In genomic region chr6:134037960-134038359, GRCm38 (mm10) we compare ENCODE assay signal across 8 mouse cellular contexts. TPM values are rescaled to one million over a fixed set of nuclear protein-coding genes. Genes with fewer than 3 reads are reported as not detected.
DNase-seq lines count a peak whose midpoint lies in the region; ATAC-seq and TF ChIP-seq lines count a peak whose summit lies in the region.

No protein-coding gene starts in this region.

- no peak for ATAC-seq in heart, embryonic 15.5 days (replicated peaks; ENCODE audit: insufficient number of reproducible peaks, insufficient read depth, low FRiP score, low read depth)
- ATAC-seq in hindbrain, embryonic 13.5 days (ENCODE audit: low FRiP score), result no peak
- no peak for ATAC-seq in midbrain, embryonic 12.5 days (ENCODE audit: low FRiP score, low read depth)

- H3K9ac ChIP-seq in heart, embryonic 15.5 days, result no peak overlapping the region
- H3K9ac ChIP-seq in heart, adult 2 months (ENCODE audit: low read depth, low read length), result no peak overlapping the region
- 0 out of 2 replicates have a peak overlapping the region, but pooled peaks have one; percentile 43 for H3K9ac ChIP-seq in hindbrain, embryonic 13.5 days
- H3K9ac ChIP-seq in midbrain, embryonic 12.5 days (replicated peaks), result no peak overlapping the region

- H3K4me2 ChIP-seq in heart, embryonic 15.5 days, result peak overlapping the region; percentile 69
- peak overlapping the region; percentile 73 for H3K4me2 ChIP-seq in hindbrain, embryonic 13.5 days
- peak overlapping the region; percentile 58 for H3K4me2 ChIP-seq in midbrain, embryonic 12.5 days (replicated peaks)

- no peak for TF ChIP-seq CTCF in heart, adult 2 months (IDR thresholded peaks at IDR 0.05)
- TF ChIP-seq CTCF in cortical plate, adult 2 months (IDR thresholded peaks at IDR 0.05; ENCODE audit: extremely low read depth, insufficient read depth, low read length), result no peak

- H3K36me3 ChIP-seq in heart, embryonic 15.5 days, result no peaks in the 10 kb centered on the region
- peaks cover 11% of the 10 kb centered on the region; the same call in 1 of the 2 replicates for H3K36me3 ChIP-seq in heart, adult 2 months (ENCODE audit: control insufficient read depth, insufficient read depth, low read length)
- H3K36me3 ChIP-seq in hindbrain, embryonic 13.5 days, result no peaks in the 10 kb centered on the region
- H3K36me3 ChIP-seq in midbrain, embryonic 12.5 days, result no peaks in the 10 kb centered on the region

- no peaks in the 10 kb centered on the region for H3K9me3 ChIP-seq in heart, embryonic 15.5 days (replicated peaks)
- H3K9me3 ChIP-seq in hindbrain, embryonic 13.5 days, result no peaks in the 10 kb centered on the region
- no peaks in the 10 kb centered on the region for H3K9me3 ChIP-seq in midbrain, embryonic 12.5 days

- TF ChIP-seq EP300 in heart, adult 2 months (IDR thresholded peaks at IDR 0.05; ENCODE audit: insufficient read depth, low read depth, low read length), result no peak

- no peak for DNase-seq in heart, adult 2 months
- no peak for DNase-seq in T-cell, adult 2 months (ENCODE audit: low spot score)
- DNase-seq in adrenal gland, postnatal 10 days, result no peak
- DNase-seq in gastrocnemius, adult 8-10 months (ENCODE audit: low spot score in 2 of 2), result no peak

- intact Hi-C loops in heart, adult 2 months (cut with DNase I), result loop anchor here (2.0 to 5.0 kb wide), 4 partner anchors 39 to 349 kb away; no protein-coding TSS in a partner anchor

- 19% methylated on average over 10 of the region's 10 CpGs for WGBS in heart, embryonic 15.5 days
- WGBS in heart, adult 2 months, result 47% methylated on average over 10 of the region's 10 CpGs
- WGBS in hindbrain, embryonic 13.5 days, result 29% methylated on average over 10 of the region's 10 CpGs
- WGBS in midbrain, embryonic 12.5 days, result 27% methylated on average over 10 of the region's 10 CpGs

- H3K27me3 ChIP-seq in heart, embryonic 15.5 days, result no peaks in the 10 kb centered on the region
- H3K27me3 ChIP-seq in heart, adult 2 months (ENCODE audit: control insufficient read depth, insufficient read depth, low read length), result no peaks in the 10 kb centered on the region
- no peaks in the 10 kb centered on the region for H3K27me3 ChIP-seq in hindbrain, embryonic 13.5 days
- no peaks in the 10 kb centered on the region for H3K27me3 ChIP-seq in midbrain, embryonic 12.5 days

- H3K4me3 ChIP-seq in heart, embryonic 15.5 days, result peak overlapping the region; percentile 92
- no peak overlapping the region for H3K4me3 ChIP-seq in heart, adult 2 months
- peak overlapping the region; percentile 6 for H3K4me3 ChIP-seq in cortical plate, adult 2 months (ENCODE audit: insufficient read depth, low read length)
- H3K4me3 ChIP-seq in hindbrain, embryonic 13.5 days, result peak overlapping the region; percentile 81
- H3K4me3 ChIP-seq in midbrain, embryonic 12.5 days, result peak overlapping the region; percentile 66

- H3K27ac ChIP-seq in heart, embryonic 15.5 days, result no peak overlapping the region
- no peak overlapping the region; the same call in 1 of the 2 replicates for H3K27ac ChIP-seq in heart, adult 2 months
- no peak overlapping the region for H3K27ac ChIP-seq in cortical plate, adult 2 months (ENCODE audit: insufficient read depth, low read length)
- H3K27ac ChIP-seq in hindbrain, embryonic 13.5 days, result no peak overlapping the region
- no peak overlapping the region for H3K27ac ChIP-seq in midbrain, embryonic 12.5 days (replicated peaks)

- peaks cover 64% of the 10 kb centered on the region for H3K4me1 ChIP-seq in heart, embryonic 15.5 days (replicated peaks)
- peaks cover 23% of the 10 kb centered on the region for H3K4me1 ChIP-seq in heart, adult 2 months (ENCODE audit: control insufficient read depth, insufficient read depth, low read length)
- peaks cover 5% of the 10 kb centered on the region; the same call in 1 of the 2 replicates for H3K4me1 ChIP-seq in cortical plate, adult 2 months (ENCODE audit: control insufficient read depth, insufficient read depth, low read length)
- H3K4me1 ChIP-seq in hindbrain, embryonic 13.5 days (replicated peaks), result peaks cover 67% of the 10 kb centered on the region
- peaks cover 51% of the 10 kb centered on the region for H3K4me1 ChIP-seq in midbrain, embryonic 12.5 days

- no peaks in the 10 kb centered on the region; the same call in none of the 2 replicates for H3K79me2 ChIP-seq in heart, adult 2 months (replicated peaks; ENCODE audit: control insufficient read depth, insufficient read depth, low read length)

- TF ChIP-seq POLR2A in heart, adult 2 months (IDR thresholded peaks at IDR 0.05; ENCODE audit: insufficient read depth, low read depth, low read length), result no peak
- no peak for TF ChIP-seq POLR2A in cortical plate, adult 2 months (IDR thresholded peaks at IDR 0.05; ENCODE audit: extremely low read depth, insufficient read depth, low read length)

RNA-seq across cellular contexts. Expression of gene Etv6, which starts 2.5 kb away (rescaled TPM):
- polyA plus RNA-seq in heart, embryonic 15.5 days (2015; fragmentation: Nextera tagmentation; extraction: Ambion mirVana), result 9.9 and 11.4 TPM in 2 replicates
- 10 to 100 TPM; 11.4 to 14.0 TPM for total RNA-seq in heart, adult 2 months (2021)
- polyA plus RNA-seq in heart, adult 2 months (2012; rRNA removed), result 9.8 and 12.7 TPM in 2 replicates
- polyA plus RNA-seq in cortical plate, adult 2 months (2012; rRNA removed), result 13.0 and 13.6 TPM in 2 replicates
- 5.9 and 6.4 TPM in 2 replicates for polyA plus RNA-seq in hindbrain, embryonic 13.5 days (2015; fragmentation: Nextera tagmentation; extraction: Ambion mirVana)
- 13.5 and 13.9 TPM in 2 replicates for polyA plus RNA-seq in midbrain, embryonic 12.5 days (2016; fragmentation: Nextera tagmentation; extraction: Ambion mirVana)
- 10 to 100 TPM; 28.2 to 31.4 TPM for total RNA-seq in adrenal gland, postnatal 10 days (2021)
- 10 to 100 TPM in 1 of 4 experiments, 1 to 10 TPM in 3; 5.1 to 10.3 (median 6.3) TPM for total RNA-seq in gastrocnemius, adult 8-10 months (2022)
